Mouse (Mus musculus): ENCODE results near the gene Mapk9.

Gene Mapk9

GRCm38 (mm10) chr11:49840666-49841065 lies 5.9 kb upstream of the Mapk9 start:
- DNase-seq (ENCODE audit: low spot score): peak; percentile 50

- no peak for DNase-seq (ENCODE audit: low spot score)
Measured at GRCm38 (mm10) chr11:49841886-49842285, 4.7 kb upstream of the Mapk9 start.

- DNase-seq (ENCODE audit: low spot score): no peak
Measured at GRCm38 (mm10) chr11:49842718-49843117, 3.8 kb upstream of the Mapk9 start.

- DNase-seq (ENCODE audit: low spot score): no peak
Measured at GRCm38 (mm10) chr11:49844311-49844710, 2.2 kb upstream of the Mapk9 start.

- DNase-seq (ENCODE audit: low spot score): peak; percentile 56
Measured at GRCm38 (mm10) chr11:49844969-49845368, 1.6 kb upstream of the Mapk9 start.

GRCm38 (mm10) chr11:49845958-49846357 lies 593 bp upstream of the Mapk9 start:
- DNase-seq (ENCODE audit: low spot score): no peak

GRCm38 (mm10) chr11:49847071-49847810 lies 690 bp downstream of the Mapk9 start:
- no peak for DNase-seq (ENCODE audit: low spot score)

GRCm38 (mm10) chr11:49847811-49848078 lies 1.2 kb downstream of the Mapk9 start:
- DNase-seq (ENCODE audit: low spot score): no peak

GRCm38 (mm10) chr11:49848080-49848815 lies 1.7 kb downstream of the Mapk9 start:
- DNase-seq (ENCODE audit: low spot score): no peak

GRCm38 (mm10) chr11:49850331-49850730 lies 3.8 kb downstream of the Mapk9 start:
- DNase-seq (ENCODE audit: low spot score): no peak

GRCm38 (mm10) chr11:49855144-49855543 lies 8.6 kb downstream of the Mapk9 start:
- DNase-seq (ENCODE audit: low spot score): no peak

GRCm38 (mm10) chr11:49861139-49861538 lies 14.6 kb downstream of the Mapk9 start:
- no peak for DNase-seq (ENCODE audit: low spot score)

GRCm38 (mm10) chr11:49863926-49864325 lies 17.4 kb downstream of the Mapk9 start:
- DNase-seq (ENCODE audit: low spot score): no peak

GRCm38 (mm10) chr11:49867320-49867719 lies 20.8 kb downstream of the Mapk9 start:
- DNase-seq (ENCODE audit: low spot score): no peak

GRCm38 (mm10) chr11:49869762-49870161 lies 23.2 kb downstream of the Mapk9 start:
- DNase-seq (ENCODE audit: low spot score): peak; percentile 24

GRCm38 (mm10) chr11:49871914-49872313 lies 25.4 kb downstream of the Mapk9 start:
- DNase-seq (ENCODE audit: low spot score): peak; percentile 31

- no peak for DNase-seq (ENCODE audit: low spot score)
Measured at GRCm38 (mm10) chr11:49872779-49873178, 26.2 kb downstream of the Mapk9 start.

- no peak for DNase-seq (ENCODE audit: low spot score)
Measured at GRCm38 (mm10) chr11:49876948-49877817, 30.6 kb downstream of the Mapk9 start.

GRCm38 (mm10) chr11:49879950-49880642 lies 33.5 kb downstream of the Mapk9 start:
- DNase-seq (ENCODE audit: low spot score): no peak

- no peak for DNase-seq (ENCODE audit: low spot score)
Measured at GRCm38 (mm10) chr11:49883394-49883793, 36.8 kb downstream of the Mapk9 start.

GRCm38 (mm10) chr11:49888469-49888868 lies 41.9 kb downstream of the Mapk9 start:
- no peak for DNase-seq (ENCODE audit: low spot score)

GRCm38 (mm10) chr11:49891993-49892392 lies 45.4 kb downstream of the Mapk9 start:
- no peak for DNase-seq (ENCODE audit: low spot score)

Measured in yolk sac, embryonic 10.5 days (tissue).